Mouse (Mus musculus) lung, adult 2 months (tissue): ENCODE results near the gene Rnf130.
A peak's percentile ranks its signal among the peaks of the same experiment; 100 is the strongest.

Experiments used
- CTCF ChIP-seq: fragments of 200-500 bp; IDR thresholded peaks from 2 replicates; pipeline ENCODE4 v1.5.1; 2011; ENCODE audit warnings: mild to moderate bottlenecking, low read length, control low read depth; ENCODE audit not compliant: insufficient read depth
- POLR2A ChIP-seq: fragments of 200-500 bp; IDR thresholded peaks from 2 replicates; pipeline ENCODE4 v1.6.1; 2011; ENCODE audit warnings: low read depth, mild to moderate bottlenecking, control low read depth, low read length, borderline replicate concordance; ENCODE audit errors: extremely low read depth

- TF ChIP-seq CTCF: peak; percentile 81
- TF ChIP-seq POLR2A: no peak
These were observed 38.7 kb upstream of the Rnf130 start for GRCm38 (mm10) chr11:49986277-49987036.
